Mouse (Mus musculus) neutrophil, adult 5-6 weeks (primary cell): ENCODE results near the gene Dhdds. TPM values are rescaled to one million over a fixed set of nuclear protein-coding genes. Genes with fewer than 3 reads are reported as not detected.

Experiments used
- ATAC-seq: fragments of 151-379, 151-347 bp; 2 replicates; pipeline ENCODE4 v1.8.0; 2017; ENCODE audit warnings: mild to moderate bottlenecking, moderate TSS enrichment; ENCODE audit not compliant: insufficient number of reproducible peaks, poor library complexity, low FRiP score, severe bottlenecking; ENCODE audit errors: extremely low read depth
- total RNA-seq: library from RNA; stranded (forward); fragments of 200-1000 nt; gene quantifications from 2 replicates; pipeline ENCODE4 v1.2.3, GENCODE M21; 2017

Dhdds gene
- total RNA-seq, 1 experiment from 2014 or later: 15.6 TPM

DNA sequence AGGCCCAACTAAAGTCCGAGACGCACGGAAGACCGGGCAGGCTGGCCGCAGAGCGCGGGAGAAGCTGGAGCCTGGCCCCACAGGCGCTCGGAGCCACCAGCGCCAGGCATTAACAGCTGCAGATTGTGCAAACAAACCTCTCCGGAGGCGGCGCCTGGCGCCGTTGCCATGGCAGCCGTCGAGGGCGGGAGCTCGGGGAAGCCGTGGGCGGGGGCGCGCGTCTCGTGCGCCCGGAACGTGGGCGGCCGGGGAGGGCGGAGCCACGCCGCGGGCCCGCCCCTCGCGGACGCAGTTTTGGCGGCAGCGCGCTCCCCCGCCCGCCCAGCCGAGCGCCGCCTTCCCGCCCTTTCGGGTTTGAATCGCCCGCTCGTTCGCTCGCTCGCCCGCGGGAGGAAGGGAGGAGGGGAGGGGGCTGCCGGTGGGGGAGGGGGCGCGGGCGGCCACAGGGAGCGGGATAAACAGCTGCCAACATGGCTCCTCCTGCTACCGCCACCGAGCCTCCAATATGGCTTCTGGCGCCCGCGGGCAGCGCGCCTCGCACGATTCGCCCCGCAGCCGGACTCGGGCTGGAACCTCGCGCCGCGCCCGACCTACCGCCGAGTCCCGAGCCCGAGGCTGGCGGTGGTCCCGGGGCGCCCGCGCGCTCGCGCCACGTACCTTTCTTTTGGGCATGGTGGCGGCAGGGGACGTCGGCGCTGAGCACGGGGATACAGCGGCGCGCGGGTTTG lies 33.4 kb downstream of the Dhdds start:
- ATAC-seq: peak; percentile 71

- ATAC-seq: no peak
These were observed 34.3 kb downstream of the Dhdds start for GRCm38 (mm10) chr4:133966271-133966940.

- no peak for ATAC-seq
These were observed 38.2 kb downstream of the Dhdds start for GRCm38 (mm10) chr4:133962566-133962965.

GRCm38 (mm10) chr4:133958884-133959283 lies 41.8 kb downstream of the Dhdds start:
- no peak for ATAC-seq

DNA sequence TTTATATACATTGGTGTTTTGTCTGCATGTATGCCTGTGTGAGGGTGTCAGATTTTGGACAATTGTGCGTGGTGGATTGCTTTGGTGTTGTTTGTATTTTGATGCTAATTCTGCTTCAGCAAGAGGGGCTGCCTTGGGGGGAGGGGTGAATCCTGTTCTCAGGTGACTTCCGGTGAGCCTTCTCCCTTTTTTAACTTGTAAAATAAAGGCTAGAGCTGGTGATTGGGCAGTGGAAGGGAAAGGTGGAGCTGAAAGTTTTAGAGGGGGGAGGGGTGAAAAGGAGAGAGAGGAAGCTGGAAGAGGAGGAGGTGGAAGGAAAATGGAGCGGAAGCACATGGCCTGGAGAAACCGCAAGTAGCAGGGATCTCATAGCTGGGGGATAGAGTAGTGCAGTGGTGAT lies 44.4 kb downstream of the Dhdds start:
- ATAC-seq: no peak

GRCm38 (mm10) chr4:133946736-133947135 lies 54.0 kb downstream of the Dhdds start:
- ATAC-seq: no peak

DNA sequence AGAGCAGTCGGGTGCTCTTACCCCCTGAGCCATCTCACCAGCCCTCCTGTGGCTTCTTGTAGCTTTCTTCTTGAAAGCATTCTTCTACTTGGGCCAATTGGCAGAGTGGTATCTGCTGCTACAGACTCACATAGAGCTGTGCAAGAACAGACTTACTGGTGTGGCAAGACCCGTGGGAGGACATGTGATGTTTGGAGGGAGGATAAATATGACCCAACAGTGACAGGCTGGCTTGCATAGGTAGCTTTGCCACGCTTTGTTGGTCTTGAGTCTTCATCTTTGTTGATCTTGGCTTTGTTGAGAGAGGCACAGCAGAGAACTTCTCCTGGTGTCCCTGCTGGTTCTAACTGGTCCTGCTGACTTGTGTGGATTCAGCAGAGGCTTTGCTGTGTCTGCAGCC lies 56.9 kb downstream of the Dhdds start:
- ATAC-seq: no peak

GRCm38 (mm10) chr4:133942679-133943078 lies 58.0 kb downstream of the Dhdds start:
- no peak for ATAC-seq

GRCm38 (mm10) chr4:133941576-133941975 lies 59.1 kb downstream of the Dhdds start:
- ATAC-seq: 0 out of 2 replicates have a peak, but pooled peaks have one; percentile 26

DNA sequence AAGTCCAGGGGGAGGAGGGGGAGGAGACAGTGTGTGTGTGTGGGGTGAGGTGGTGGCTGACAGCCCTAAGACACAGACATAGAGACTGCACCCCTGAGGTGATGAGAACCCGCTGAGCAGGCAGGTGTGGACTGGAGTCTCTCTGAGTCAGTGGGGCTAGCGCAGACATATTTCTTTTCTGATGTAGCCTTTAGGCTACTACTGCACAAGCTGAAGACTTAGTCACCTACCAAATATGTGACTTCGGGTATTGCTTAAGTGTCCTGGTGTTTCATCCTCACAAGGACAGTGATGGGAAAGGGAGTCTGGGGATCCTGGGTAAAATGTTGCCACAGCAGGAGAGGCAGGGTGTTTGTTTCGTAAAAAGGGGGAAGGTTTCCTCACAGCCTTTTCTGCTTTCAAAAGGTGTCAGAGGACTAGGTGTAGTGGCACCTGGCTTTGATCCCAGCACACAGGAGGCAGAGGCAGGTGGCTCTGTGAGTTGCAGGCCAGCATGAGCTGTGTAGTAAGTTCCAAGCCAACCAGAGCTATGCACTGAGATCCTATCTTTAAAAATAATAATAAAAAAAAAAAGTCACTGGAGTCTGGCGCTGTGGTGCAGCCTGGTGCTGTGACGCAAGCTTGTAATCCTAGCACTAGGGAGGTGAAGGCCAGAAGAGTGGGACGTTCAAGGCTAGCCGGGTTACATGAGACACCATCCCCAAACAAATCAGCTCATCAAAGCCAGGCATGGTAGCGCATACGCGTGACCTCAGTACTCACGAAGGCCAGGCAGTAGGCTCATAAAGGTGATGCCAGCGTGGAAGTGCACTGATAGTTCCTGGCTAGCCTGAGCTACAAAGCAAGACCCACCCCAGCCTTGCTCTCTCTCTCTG lies 60.1 kb downstream of the Dhdds start:
- no peak for ATAC-seq

GRCm38 (mm10) chr4:133938077-133938476 lies 62.6 kb downstream of the Dhdds start:
- ATAC-seq: no peak

- no peak for ATAC-seq
These were observed 68.9 kb downstream of the Dhdds start for GRCm38 (mm10) chr4:133931785-133932184.

GRCm38 (mm10) chr4:133931349-133931748 lies 69.4 kb downstream of the Dhdds start:
- peak; percentile 36; the same call in 1 of the 2 replicates for ATAC-seq

- no peak for ATAC-seq
These were observed 71.4 kb downstream of the Dhdds start for GRCm38 (mm10) chr4:133929278-133929670.

- 0 out of 2 replicates have a peak, but pooled peaks have one; percentile 3 for ATAC-seq
These were observed 72.0 kb downstream of the Dhdds start for GRCm38 (mm10) chr4:133928576-133929277.

DNA sequence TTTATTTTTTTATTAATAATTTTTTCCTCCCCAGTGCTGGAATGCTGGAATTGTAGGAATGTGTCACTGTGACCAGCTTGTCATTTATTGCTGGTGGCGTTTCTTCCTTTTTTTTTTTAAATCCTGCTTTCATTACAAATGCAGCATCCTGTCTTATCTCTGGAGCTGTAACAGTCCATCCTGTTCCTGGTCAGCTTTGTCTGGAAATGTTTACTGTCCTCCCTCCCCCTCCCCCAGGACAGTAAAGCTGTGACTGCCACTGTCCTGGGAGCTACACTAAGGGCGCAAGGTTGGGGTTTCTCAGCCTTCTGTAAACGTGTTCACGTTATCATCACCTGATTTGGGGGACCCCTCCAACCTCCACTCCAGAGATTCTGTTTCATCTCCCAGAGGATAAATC lies 75.5 kb downstream of the Dhdds start:
- no peak for ATAC-seq

- no peak for ATAC-seq
These were observed 77.0 kb downstream of the Dhdds start for GRCm38 (mm10) chr4:133923743-133924142.
